Mouse (Mus musculus): ENCODE measurements around the gene Snx22. TPM values are rescaled to one million over a fixed set of nuclear protein-coding genes. Genes with fewer than 3 reads are reported as not detected.
A peak's percentile ranks its signal among the peaks of the same experiment; 100 is the strongest.

The Snx22 gene
- total RNA-seq, 2 experiments from 2014 or later, result 4.6 to 6.9 TPM

GRCm38 (mm10) chr9:66064316-66064715 is 5.2 kb downstream of the Snx22 start:
- TF ChIP-seq CTCF (conservative IDR thresholded peaks at IDR 0.05), result no peak
- no peak overlapping the region for H3K27ac ChIP-seq
- no peak for DNase-seq (ENCODE audit: low spot score in 2 of 2)
- no peak overlapping the region for H3K4me3 ChIP-seq

GRCm38 (mm10) chr9:66063446-66063845 is 6.1 kb downstream of the Snx22 start:
- DNase-seq (ENCODE audit: low spot score in 2 of 2), result no peak
- Histone ChIP-seq H3K4me3 (no peak overlapping the region), H3K27ac (no peak overlapping the region)
- no peak for TF ChIP-seq CTCF (conservative IDR thresholded peaks at IDR 0.05)

GRCm38 (mm10) chr9:66061656-66062055 is 7.9 kb downstream of the Snx22 start:
- DNase-seq (ENCODE audit: low spot score in 2 of 2), result no peak
- Histone ChIP-seq H3K27ac (peak overlapping the region; percentile 97), H3K4me3 (peak overlapping the region; percentile 73)
- no peak for TF ChIP-seq CTCF (conservative IDR thresholded peaks at IDR 0.05)

- H3K4me3 ChIP-seq, result peak overlapping the region; percentile 73
- DNase-seq (ENCODE audit: low spot score in 2 of 2), result no peak
- H3K27ac ChIP-seq, result peak overlapping the region; percentile 97
- TF ChIP-seq CTCF (conservative IDR thresholded peaks at IDR 0.05), result no peak
These were observed 8.5 kb downstream of the Snx22 start for GRCm38 (mm10) chr9:66060986-66061385.

GRCm38 (mm10) chr9:66060308-66060647 is 9.2 kb downstream of the Snx22 start:
- Histone ChIP-seq H3K4me3 (peak overlapping the region; percentile 73), H3K27ac (peak overlapping the region; percentile 97)
- no peak for DNase-seq (ENCODE audit: low spot score in 2 of 2)
- no peak for TF ChIP-seq CTCF (conservative IDR thresholded peaks at IDR 0.05)

GRCm38 (mm10) chr9:66059583-66060307 is 9.8 kb downstream of the Snx22 start, which contains the start of gene Ppib:
Ppib (plus strand) TSS chr9:66060222.
- Histone ChIP-seq H3K4me3 (peak within 1 kb of the TSS; percentile 73), H3K27ac (peak within 1 kb of the TSS; percentile 97)
- no peak; the same call in 1 of the 2 replicates for TF ChIP-seq CTCF (conservative IDR thresholded peaks at IDR 0.05)
- DNase-seq (ENCODE audit: low spot score in 2 of 2), result peak; percentile 98

GRCm38 (mm10) chr9:66053620-66054019 is 15.9 kb downstream of the Snx22 start:
- peak; percentile 39 for TF ChIP-seq CTCF (conservative IDR thresholded peaks at IDR 0.05)
- no peak for DNase-seq (ENCODE audit: low spot score in 2 of 2)
- H3K27ac ChIP-seq, result no peak overlapping the region
- no peak overlapping the region for H3K4me3 ChIP-seq

GRCm38 (mm10) chr9:66052731-66053130 is 16.8 kb downstream of the Snx22 start:
- Histone ChIP-seq H3K4me3 (no peak overlapping the region), H3K27ac (no peak overlapping the region)
- TF ChIP-seq CTCF (conservative IDR thresholded peaks at IDR 0.05), result no peak
- no peak for DNase-seq (ENCODE audit: low spot score in 2 of 2)

- no peak for TF ChIP-seq CTCF (conservative IDR thresholded peaks at IDR 0.05)
- H3K27ac ChIP-seq, result no peak overlapping the region
- no peak overlapping the region for H3K4me3 ChIP-seq
- DNase-seq (ENCODE audit: low spot score in 2 of 2), result no peak
These were observed 18.0 kb downstream of the Snx22 start for GRCm38 (mm10) chr9:66051493-66051892.

- H3K4me3 ChIP-seq, result no peak overlapping the region
- peak overlapping the region; percentile 28; the same call in 1 of the 2 replicates for H3K27ac ChIP-seq
- TF ChIP-seq CTCF (conservative IDR thresholded peaks at IDR 0.05), result peak; percentile 70
- no peak for DNase-seq (ENCODE audit: low spot score in 2 of 2)
These were observed 19.5 kb downstream of the Snx22 start for GRCm38 (mm10) chr9:66049931-66050601.

GRCm38 (mm10) chr9:66043241-66043640 is 26.3 kb downstream of the Snx22 start:
- no peak overlapping the region for H3K27ac ChIP-seq
- no peak for DNase-seq (ENCODE audit: low spot score in 2 of 2)
- TF ChIP-seq CTCF (conservative IDR thresholded peaks at IDR 0.05), result no peak
- H3K4me3 ChIP-seq, result no peak overlapping the region

- no peak for TF ChIP-seq CTCF (conservative IDR thresholded peaks at IDR 0.05)
- DNase-seq (ENCODE audit: low spot score in 2 of 2), result no peak
These were observed 27.2 kb downstream of the Snx22 start for GRCm38 (mm10) chr9:66042331-66042730.

GRCm38 (mm10) chr9:66040801-66041200 is 28.7 kb downstream of the Snx22 start:
- Histone ChIP-seq H3K4me3 (no peak overlapping the region), H3K27ac (peak overlapping the region; percentile 86)
- TF ChIP-seq CTCF (conservative IDR thresholded peaks at IDR 0.05), result no peak
- DNase-seq (ENCODE audit: low spot score in 2 of 2), result peak in 1 of 2 experiments; percentile 46

More at GRCm38 (mm10) chr9:66042331-66042730, 27.2 kb downstream of the Snx22 start:
- Histone ChIP-seq H3K4me3 (no peak overlapping the region), H3K27ac (peak overlapping the region; percentile 86; the same call in 1 of the 2 replicates)

Data from layer of hippocampus, adult 2 months (tissue).